Mouse (Mus musculus) CH12.LX (cell line): Measurements from ENCODE around the gene Arhgap28. TPM values are rescaled to one million over a fixed set of nuclear protein-coding genes. Genes with fewer than 3 reads are reported as not detected.

Experiments used
- DNase-seq: peaks from one replicate; pipeline ENCODE4 v3.0.0-alpha.2; 2013; ENCODE audit errors: extremely low read depth
- H3K27ac ChIP-seq: 2 replicates; pipeline ENCODE4 v1.5.1; 2012; ENCODE audit warnings: low read depth, mild to moderate bottlenecking, control low read depth, moderate library complexity; ENCODE audit not compliant: insufficient read depth
- H3K27me3 ChIP-seq: replicated peaks from 2 replicates; pipeline ENCODE3; 2012; ENCODE audit warnings: inconsistent platforms
- H3K36me3 ChIP-seq, 2 experiments: replicated peaks in 1 of 2; 2 replicates each; pipeline versions ENCODE3 to v1.6.1; 2012; ENCODE audit warnings: inconsistent platforms in 1 of 2, low read length in 1 of 2, mild to moderate bottlenecking in 1 of 2, mixed read lengths in 1 of 2, moderate library complexity in 1 of 2; ENCODE audit not compliant: control insufficient read depth in 1 of 2, insufficient read depth in 1 of 2
- H3K4me1 ChIP-seq, 2 experiments: 2 replicates each; pipeline ENCODE4 v1.6.1; 2012; ENCODE audit warnings: inconsistent platforms in 1 of 2, moderate library complexity in 1 of 2; ENCODE audit not compliant: insufficient read depth in 2 of 2, control insufficient read depth in 1 of 2
- H3K4me2 ChIP-seq: 2 replicates; pipeline ENCODE4 v1.6.1; 2012; ENCODE audit warnings: low read depth, mild to moderate bottlenecking, control low read depth; ENCODE audit not compliant: poor library complexity, insufficient read depth, severe bottlenecking
- H3K4me3 ChIP-seq, 3 experiments: fragments of 150-350 bp in 1 of 3; sonication (generic) in 1 of 3; replicated peaks in 1 of 3; 2 replicates each; pipeline versions ENCODE3 to v1.5.1; 2011 to 2012; ENCODE audit warnings: low read depth in 2 of 3, low read length in 2 of 3, mild to moderate bottlenecking in 2 of 3, moderate library complexity in 2 of 3, control low read depth in 1 of 3, improper control_type of control experiment in 1 of 3, inconsistent platforms in 1 of 3, mixed read lengths in 1 of 3; ENCODE audit not compliant: poor library complexity in 1 of 3
- H3K79me2 ChIP-seq: replicated peaks from 2 replicates; pipeline ENCODE4 v1.6.1; 2012; ENCODE audit warnings: mild to moderate bottlenecking, moderate library complexity; ENCODE audit not compliant: control insufficient read depth, poor library complexity, insufficient read depth, severe bottlenecking; ENCODE audit errors: extremely low read depth
- H3K9ac ChIP-seq: 2 replicates; pipeline ENCODE4 v1.6.1; 2012; ENCODE audit warnings: low read depth, mild to moderate bottlenecking, control low read depth, moderate library complexity; ENCODE audit not compliant: insufficient read depth
- H3K9me3 ChIP-seq: replicated peaks from 2 replicates; pipeline ENCODE3; 2012; ENCODE audit warnings: low read length, inconsistent platforms, mixed read lengths
- BHLHE40 ChIP-seq: IDR thresholded peaks from 2 replicates; pipeline ENCODE4 v1.6.1; 2011; ENCODE audit warnings: mild to moderate bottlenecking, low read depth, low read length, improper control_type of control experiment
- CHD2 ChIP-seq: IDR thresholded peaks from 2 replicates; pipeline ENCODE4 v1.6.1; 2011; ENCODE audit warnings: low read length, improper control_type of control experiment
- E2F4 ChIP-seq: IDR thresholded peaks from 2 replicates; pipeline ENCODE4 v1.6.1; 2011; ENCODE audit warnings: low read depth, low read length, improper control_type of control experiment; ENCODE audit not compliant: insufficient replicate concordance
- EP300 ChIP-seq: IDR thresholded peaks from 2 replicates; pipeline ENCODE4 v1.6.1; 2011; ENCODE audit warnings: low read length, improper control_type of control experiment
- ETS1 ChIP-seq: conservative IDR thresholded peaks from 2 replicates; pipeline ENCODE4 v1.6.1; 2012; ENCODE audit warnings: low read depth, mild to moderate bottlenecking, inconsistent platforms, low read length, improper control_type of control experiment, moderate library complexity
- JUND ChIP-seq: conservative IDR thresholded peaks from 2 replicates; pipeline ENCODE4 v1.6.1; 2011; ENCODE audit warnings: low read depth, low read length, improper control_type of control experiment
- KAT2A ChIP-seq: IDR thresholded peaks from 2 replicates; pipeline ENCODE4 v1.6.1; 2012; ENCODE audit warnings: low read length, improper control_type of control experiment, inconsistent platforms; ENCODE audit not compliant: insufficient replicate concordance
- MAFK ChIP-seq: IDR thresholded peaks from 2 replicates; pipeline ENCODE4 v1.6.1; 2011; ENCODE audit warnings: low read length, improper control_type of control experiment; ENCODE audit not compliant: insufficient replicate concordance
- MAZ ChIP-seq: IDR thresholded peaks from 2 replicates; pipeline ENCODE4 v1.6.1; 2012; ENCODE audit warnings: low read depth, mild to moderate bottlenecking, inconsistent platforms, low read length, improper control_type of control experiment, moderate library complexity
- MEF2A ChIP-seq: IDR thresholded peaks from 2 replicates; pipeline ENCODE4 v1.6.1; 2014; ENCODE audit warnings: low read depth, mild to moderate bottlenecking, inconsistent platforms, low read length, improper control_type of control experiment, borderline replicate concordance
- MYC ChIP-seq: IDR thresholded peaks from 2 replicates; pipeline ENCODE4 v1.6.1; 2011; ENCODE audit warnings: low read depth, mild to moderate bottlenecking, improper control_type of control experiment, low read length
- NELFE ChIP-seq: IDR thresholded peaks from 2 replicates; pipeline ENCODE4 v1.6.1; 2011; ENCODE audit warnings: low read depth, low read length, improper control_type of control experiment
- PAX5 ChIP-seq: IDR thresholded peaks from 2 replicates; pipeline ENCODE4 v1.6.1; 2012; ENCODE audit warnings: low read length, inconsistent platforms, mixed read lengths
- POLR2AphosphoS2 ChIP-seq: IDR thresholded peaks from 2 replicates; pipeline ENCODE4 v1.6.1; 2011; ENCODE audit warnings: low read depth, low read length, improper control_type of control experiment
- RAD21 ChIP-seq: IDR thresholded peaks from 2 replicates; pipeline ENCODE4 v1.6.1; 2011; ENCODE audit warnings: low read depth, mild to moderate bottlenecking, low read length, improper control_type of control experiment, moderate library complexity
- RCOR1 ChIP-seq: conservative IDR thresholded peaks from 2 replicates; pipeline ENCODE4 v1.6.1; 2012; ENCODE audit warnings: low read depth, mild to moderate bottlenecking, inconsistent platforms, low read length, improper control_type of control experiment
- SMC3 ChIP-seq: IDR thresholded peaks from 2 replicates; pipeline ENCODE4 v1.6.1; 2011; ENCODE audit warnings: low read depth, low read length, improper control_type of control experiment
- TBP ChIP-seq: conservative IDR thresholded peaks from 2 replicates; pipeline ENCODE4 v1.6.1; 2011; ENCODE audit warnings: low read depth, low read length, improper control_type of control experiment
- USF1 ChIP-seq: IDR thresholded peaks from 2 replicates; pipeline ENCODE4 v1.6.1; 2014; ENCODE audit warnings: low read depth, mild to moderate bottlenecking, inconsistent platforms, low read length, improper control_type of control experiment
- dilution Hi-C: fragments of 300-500 bp; cut with MboI; formaldehyde crosslinking; loops from 2 replicates; pipeline ENCODE4 v1.14.3; 2020; ENCODE audit warnings: low sequenced_read_pairs; ENCODE audit not compliant: extremely low pct_unique_long_range_greater_than_20kb, extremely low pct_ligation_motif_present
- in situ Hi-C: fragments of 300-500 bp; cut with MboI; formaldehyde crosslinking; loops from 3 replicates; pipeline ENCODE4 v1.14.3; 2019; ENCODE audit warnings: low sequenced_read_pairs, low pct_ligation_motif_present, low pct_unique_long_range_greater_than_20kb, mixed read lengths
- polyA plus RNA-seq: library from polyadenylated mRNA; unstranded; fragments of >175 nt; gene quantifications from 2 replicates; pipeline ENCODE4 v1.2.1, GENCODE M21; 2012; ENCODE audit warnings: low read depth; ENCODE audit not compliant: insufficient read length
- total RNA-seq, 2 experiments: library from RNA; depleted of rRNA; stranded (reverse); fragments of 300-350 nt in 1 of 2; fragments of >200 nt in 1 of 2; gene quantifications; 2 replicates each; pipeline ENCODE4 v1.2.3; 2012 to 2014

The Arhgap28 gene
- total and polyA plus RNA-seq, 3 experiments = not detected

- no peaks in the 10 kb centered on the region for H3K79me2 ChIP-seq
- no peaks in the 10 kb centered on the region for H3K36me3 ChIP-seq
- no peak overlapping the region for H3K4me3 ChIP-seq
- no peak overlapping the region for H3K27ac ChIP-seq
- H3K9me3 ChIP-seq = peaks cover 85% of the 10 kb centered on the region
- dilution Hi-C loops (no loop called here), in situ Hi-C loops (no loop called here)
- TF ChIP-seq E2F4 (no peak), KAT2A (no peak), MEF2A (no peak), SMC3 (no peak), RCOR1 (no peak), MYC (no peak), MAZ (no peak), EP300 (no peak), POLR2AphosphoS2 (no peak), BHLHE40 (no peak)
- H3K27me3 ChIP-seq = no peaks in the 10 kb centered on the region
- no peaks in the 10 kb centered on the region for H3K4me1 ChIP-seq
- no peak for DNase-seq
- H3K4me2 ChIP-seq = no peak overlapping the region
- no peak overlapping the region for H3K9ac ChIP-seq
Observed at GRCm38 (mm10) chr17:67955876-67956690, 47.8 kb downstream of the Arhgap28 start.

- Histone ChIP-seq H3K4me1 (no peaks in the 10 kb centered on the region), H3K27ac (no peak overlapping the region), H3K9me3 (peaks cover 85% of the 10 kb centered on the region), H3K9ac (no peak overlapping the region), H3K4me3 (no peak overlapping the region), H3K36me3 (no peaks in the 10 kb centered on the region), H3K4me2 (no peak overlapping the region), H3K27me3 (no peaks in the 10 kb centered on the region), H3K79me2 (no peaks in the 10 kb centered on the region)
- dilution Hi-C loops = no loop called here
- no peak for DNase-seq
- TF ChIP-seq MEF2A (no peak), CHD2 (no peak), TBP (no peak), MYC (no peak), MAFK (no peak), PAX5 (no peak), JUND (no peak), NELFE (no peak), POLR2AphosphoS2 (no peak), USF1 (no peak), ETS1 (no peak), RAD21 (no peak), SMC3 (no peak)
- in situ Hi-C loops = no loop called here
Observed at GRCm38 (mm10) chr17:67954961-67955360, 49.0 kb downstream of the Arhgap28 start.
